Mouse (Mus musculus): ENCODE data around the gene Lrrc59. TPM values are rescaled to one million over a fixed set of nuclear protein-coding genes. Genes with fewer than 3 reads are reported as not detected.
"Not testable (repeated sequence)": the region's sequence is repeated elsewhere in the genome, so short reads cannot be mapped to it uniquely, and the experiment has no call there.

Gene Lrrc59
- total and polyA plus RNA-seq, 3 experiments: 66.4 to 128 (median 119) TPM

GRCm38 (mm10) chr11:94630199-94631011, 838 bp downstream of the Lrrc59 start:
- peak; percentile 79 for DNase-seq

DNA sequence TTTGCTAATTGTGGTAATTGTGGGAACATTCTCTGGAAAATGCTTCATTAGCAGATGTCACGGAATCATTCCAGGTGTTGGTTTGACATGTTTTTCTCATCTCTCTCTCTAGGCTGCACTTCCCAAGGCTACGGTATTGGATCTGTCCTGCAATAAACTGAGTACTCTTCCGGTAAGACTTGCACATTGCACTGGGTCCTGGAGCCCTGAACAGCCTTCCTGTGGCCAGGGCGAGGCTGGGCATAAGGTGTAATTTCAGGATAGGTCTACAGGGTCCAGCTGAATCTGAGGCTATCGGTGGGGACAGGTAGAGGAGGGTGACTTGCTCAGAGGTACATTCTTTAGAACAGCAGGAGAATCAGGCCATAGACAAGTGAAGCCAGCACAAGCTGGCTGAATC, 2.4 kb downstream of the Lrrc59 start:
- DNase-seq: no peak

DNA sequence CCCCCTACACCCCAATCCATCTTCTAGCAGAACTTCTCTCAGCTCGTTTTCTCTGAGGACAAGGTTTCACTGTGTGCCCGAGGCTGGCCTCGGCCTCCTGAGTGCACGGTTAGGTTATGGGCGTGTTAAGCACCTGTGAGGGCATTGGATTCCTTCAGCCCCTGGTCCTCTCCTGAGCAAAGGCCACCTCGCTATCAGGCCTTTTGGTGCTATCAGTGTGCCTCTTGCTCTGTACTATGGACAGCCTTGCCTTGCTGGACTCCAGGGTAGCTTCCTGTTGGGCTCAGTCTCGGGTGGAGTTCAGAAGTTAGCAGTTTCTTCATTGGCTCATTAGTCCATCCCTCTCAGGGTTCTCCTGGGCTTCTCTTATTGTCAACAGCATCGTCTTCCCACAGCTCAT, 3.4 kb downstream of the Lrrc59 start:
- no peak for DNase-seq

DNA sequence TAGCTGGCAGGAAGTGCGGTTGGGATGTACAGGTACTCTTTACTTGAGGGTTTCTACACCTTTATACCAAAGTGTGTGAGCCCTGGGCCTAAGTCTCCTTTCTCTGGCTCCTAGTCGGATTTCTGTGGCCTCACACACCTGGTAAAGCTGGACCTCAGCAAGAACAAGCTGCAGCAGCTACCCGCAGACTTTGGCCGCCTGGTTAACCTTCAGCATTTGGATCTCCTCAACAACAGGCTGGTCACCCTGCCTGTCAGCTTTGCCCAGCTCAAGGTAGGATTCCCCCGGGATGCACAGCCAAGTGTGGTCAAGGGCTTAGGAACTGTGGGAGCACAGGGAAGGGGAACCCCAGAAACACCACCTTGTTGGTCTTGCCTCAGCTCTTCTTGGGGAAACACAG, 4.9 kb downstream of the Lrrc59 start:
- DNase-seq: no peak

GRCm38 (mm10) chr11:94644461-94645219, 15.1 kb downstream of the Lrrc59 start:
- no peak for DNase-seq

DNA sequence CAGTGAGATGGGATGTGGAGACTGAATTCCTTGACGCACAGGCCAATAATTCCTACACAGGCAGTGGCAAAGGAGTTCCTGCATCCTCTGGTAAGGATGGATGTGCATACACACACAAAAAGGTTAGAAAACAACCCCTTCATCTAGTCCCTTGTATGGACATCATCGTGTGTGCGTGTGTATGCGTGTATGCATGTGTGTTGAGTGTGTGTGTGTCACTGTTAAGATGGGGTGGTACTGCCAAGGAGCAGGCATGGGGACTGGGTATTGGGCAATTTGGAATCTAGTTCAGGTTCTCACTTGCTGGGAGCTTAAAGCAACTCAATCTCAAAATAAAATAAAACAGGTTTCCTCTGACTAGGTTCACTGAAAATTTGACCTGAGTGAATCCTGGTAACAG, 16.9 kb downstream of the Lrrc59 start:
- DNase-seq: no peak

GRCm38 (mm10) chr11:94651241-94651640, 21.7 kb downstream of the Lrrc59 start:
- DNase-seq: not testable (repeated sequence)

DNA sequence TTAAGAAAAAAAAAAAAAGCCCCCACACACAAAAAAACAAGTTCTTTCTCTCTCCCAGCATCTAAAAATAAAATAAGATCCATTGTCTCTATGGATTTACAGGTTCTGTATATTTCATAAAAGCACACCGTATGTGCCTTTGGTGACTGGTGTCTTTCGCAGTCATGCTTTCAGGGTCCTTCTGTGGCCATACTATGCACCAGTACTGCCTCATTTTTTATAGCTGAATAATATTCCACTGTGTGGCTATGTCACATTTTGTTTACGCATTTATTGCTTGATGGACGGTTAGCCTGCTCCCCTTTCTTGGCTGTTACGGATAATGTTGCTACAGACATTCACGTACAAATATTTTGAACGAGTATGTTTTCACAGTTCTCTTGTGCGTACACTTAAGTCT, 23.4 kb downstream of the Lrrc59 start:
- DNase-seq: no peak

- peak; percentile 90 for DNase-seq
Measured at GRCm38 (mm10) chr11:94653663-94654436, 24.3 kb downstream of the Lrrc59 start, which contains the start of the genes Mrpl27 and Eme1. Mrpl27 (plus strand) TSS chr11:94653767. Eme1 (minus strand) TSS chr11:94653964.

DNA sequence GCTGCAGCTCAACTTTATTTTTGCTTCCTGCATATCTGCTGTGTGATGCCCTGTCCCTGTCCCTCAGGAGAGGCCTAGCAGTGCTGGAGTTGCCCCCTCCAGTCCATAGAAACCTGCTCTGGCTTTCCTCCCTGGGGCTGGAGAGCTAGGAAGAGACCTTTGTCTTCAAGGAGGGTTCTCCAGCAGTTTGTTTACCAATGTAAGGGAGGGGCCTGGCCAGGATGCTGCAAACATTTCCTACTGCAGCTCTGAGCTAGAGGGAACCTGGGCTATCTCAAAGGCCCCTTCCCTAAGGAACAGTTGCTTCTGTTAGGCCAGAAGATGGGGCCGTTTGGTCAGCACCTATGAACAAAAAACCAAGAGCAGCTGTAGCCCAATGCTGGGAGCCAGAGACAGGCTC, 31.8 kb downstream of the Lrrc59 start:
- DNase-seq: no peak

- DNase-seq: peak; percentile 30
Measured at GRCm38 (mm10) chr11:94665281-94665680, 35.7 kb downstream of the Lrrc59 start.

GRCm38 (mm10) chr11:94674984-94675383, 45.4 kb downstream of the Lrrc59 start:
- no peak for DNase-seq

DNA sequence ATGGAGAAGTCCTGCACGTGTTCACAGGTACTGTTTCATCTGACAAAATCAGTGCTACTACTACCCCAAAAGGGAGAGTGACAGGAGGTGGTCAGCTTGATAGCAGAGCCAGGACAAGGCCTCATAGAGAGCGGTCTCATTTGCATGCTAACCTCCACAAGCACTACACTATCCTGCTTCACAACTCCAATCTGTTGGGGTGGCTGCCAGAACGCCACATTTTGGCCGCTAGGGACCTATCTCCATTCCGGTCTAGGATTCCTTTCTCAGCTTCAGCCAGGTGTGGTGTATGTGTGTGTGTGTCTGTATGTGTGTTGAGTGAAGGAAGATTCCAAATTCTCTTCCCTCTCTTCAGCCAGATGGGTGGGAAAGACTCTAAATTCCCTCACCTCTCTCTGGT, 45.9 kb downstream of the Lrrc59 start:
- no peak for DNase-seq

- no peak for DNase-seq
Measured at GRCm38 (mm10) chr11:94676308-94676707, 46.7 kb downstream of the Lrrc59 start.

- DNase-seq: peak; percentile 97
Measured at GRCm38 (mm10) chr11:94676754-94677606, 47.4 kb downstream of the Lrrc59 start, which contains the start of gene Xylt2. Xylt2 (minus strand) TSS chr11:94677515.

GRCm38 (mm10) chr11:94677607-94678145, 48.1 kb downstream of the Lrrc59 start:
- DNase-seq: no peak

DNA sequence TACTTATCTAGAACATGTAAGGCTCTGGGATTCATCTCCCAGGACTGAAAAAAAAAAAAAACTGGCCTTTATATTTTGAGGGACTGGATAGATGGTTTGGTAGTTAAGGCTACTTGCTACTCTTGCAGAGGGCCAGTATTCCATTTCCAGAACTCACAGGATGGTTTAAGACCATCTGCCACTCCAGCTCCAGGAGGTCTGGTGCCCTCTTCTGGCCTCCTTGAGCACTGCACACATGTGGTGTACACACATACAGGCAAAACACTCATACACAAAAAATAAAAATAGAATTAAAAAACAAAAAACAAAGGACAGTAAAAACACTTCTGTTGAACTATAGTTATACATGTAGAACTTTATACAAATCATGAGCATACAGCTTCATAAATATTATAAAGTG, 51.1 kb downstream of the Lrrc59 start:
- no peak for DNase-seq

DNA sequence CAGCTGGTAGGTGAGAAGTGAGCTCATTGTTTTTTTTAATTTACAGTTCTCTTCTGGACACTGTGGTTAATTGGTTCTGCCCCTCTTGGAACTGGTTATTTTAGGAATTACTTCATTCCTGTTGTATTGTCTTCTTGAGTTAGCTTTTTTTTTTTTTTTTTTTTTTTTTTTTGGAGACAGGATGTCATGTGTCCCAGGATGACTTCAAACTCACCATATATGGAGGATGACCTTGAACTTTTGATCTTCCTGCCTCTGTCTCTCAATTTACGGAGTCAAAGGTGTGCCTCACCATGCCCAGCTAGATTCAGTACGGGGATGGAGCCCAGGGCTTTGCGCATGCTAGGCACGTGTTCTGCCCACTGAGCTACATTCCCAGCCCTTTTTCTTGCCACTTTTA, 52.1 kb downstream of the Lrrc59 start:
- DNase-seq: no peak

GRCm38 (mm10) chr11:94682427-94682826, 52.9 kb downstream of the Lrrc59 start:
- no peak for DNase-seq

DNA sequence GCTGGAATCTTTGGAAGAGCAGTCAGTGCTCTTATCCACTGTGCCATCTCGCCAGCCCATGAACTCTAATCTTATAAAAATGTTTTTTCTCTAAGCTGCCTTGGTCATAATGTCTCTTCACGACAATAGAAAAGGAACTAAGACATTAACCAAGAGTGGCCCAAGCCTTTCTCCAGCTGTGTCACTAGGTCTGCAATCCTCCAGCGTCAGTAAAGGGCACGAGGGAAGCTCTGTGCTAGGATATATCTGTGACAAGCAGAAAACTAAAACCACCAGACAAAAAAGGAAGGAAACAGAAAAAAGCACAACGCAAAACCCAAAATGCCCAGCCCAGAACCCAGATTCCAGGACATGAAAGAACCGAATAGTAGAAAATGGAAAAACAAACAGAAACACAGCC, 57.6 kb downstream of the Lrrc59 start:
- no peak for DNase-seq

DNA sequence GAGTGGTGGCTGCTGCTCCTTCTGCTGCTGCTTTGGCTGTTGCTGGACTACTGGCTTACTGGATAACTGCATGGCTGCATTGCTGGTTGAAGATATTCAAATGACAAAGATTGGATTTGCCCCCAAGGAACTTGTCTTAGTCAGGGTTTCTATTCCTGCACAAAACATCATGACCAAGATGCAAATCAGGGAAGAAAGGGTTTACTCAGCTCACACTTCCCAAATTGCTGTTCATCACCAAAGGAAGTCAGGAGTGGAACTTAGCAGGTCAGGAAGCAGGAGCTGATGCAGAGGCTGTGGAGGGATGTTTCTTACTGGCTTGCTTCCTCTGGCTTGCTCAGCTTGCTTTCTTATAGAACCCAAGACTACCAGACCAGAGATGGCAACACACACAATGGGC, 62.9 kb downstream of the Lrrc59 start:
- not testable (repeated sequence) for DNase-seq

All from adrenal gland, adult 2 months (tissue).